Mouse (Mus musculus): Measurements from ENCODE around the gene March10.

Gene March10

GRCm38 (mm10) chr11:105426441-105426840 lies 30.1 kb downstream of the March10 start:
- in situ Hi-C loops (cut with MboI; ENCODE audit: low pct_unique_long_range_greater_than_20kb in 1 of 2, low sequenced_read_pairs in 2 of 2, unreplicated experiment in 1 of 2) = no loop called here

- in situ Hi-C loops (cut with MboI; ENCODE audit: low pct_unique_long_range_greater_than_20kb in 1 of 2, low sequenced_read_pairs in 2 of 2, unreplicated experiment in 1 of 2) = no loop called here
Observed at GRCm38 (mm10) chr11:105424643-105425042, 31.9 kb downstream of the March10 start.

GRCm38 (mm10) chr11:105420671-105421450 lies 35.7 kb downstream of the March10 start:
- in situ Hi-C loops (cut with MboI; ENCODE audit: low pct_unique_long_range_greater_than_20kb in 1 of 2, low sequenced_read_pairs in 2 of 2, unreplicated experiment in 1 of 2) = no loop called here

- in situ Hi-C loops (cut with MboI; ENCODE audit: low pct_unique_long_range_greater_than_20kb in 1 of 2, low sequenced_read_pairs in 2 of 2, unreplicated experiment in 1 of 2) = no loop called here
Observed at GRCm38 (mm10) chr11:105419946-105420345, 36.6 kb downstream of the March10 start.

GRCm38 (mm10) chr11:105414009-105414408 lies 42.5 kb downstream of the March10 start:
- in situ Hi-C loops (cut with MboI; ENCODE audit: low pct_unique_long_range_greater_than_20kb in 1 of 2, low sequenced_read_pairs in 2 of 2, unreplicated experiment in 1 of 2) = no loop called here

GRCm38 (mm10) chr11:105409408-105409807 lies 47.1 kb downstream of the March10 start:
- in situ Hi-C loops (cut with MboI; ENCODE audit: low pct_unique_long_range_greater_than_20kb in 1 of 2, low sequenced_read_pairs in 2 of 2, unreplicated experiment in 1 of 2) = no loop called here

GRCm38 (mm10) chr11:105407846-105408441 lies 48.6 kb downstream of the March10 start:
- in situ Hi-C loops (cut with MboI; ENCODE audit: low pct_unique_long_range_greater_than_20kb in 1 of 2, low sequenced_read_pairs in 2 of 2, unreplicated experiment in 1 of 2) = no loop called here

GRCm38 (mm10) chr11:105402355-105402754 lies 54.2 kb downstream of the March10 start:
- in situ Hi-C loops (cut with MboI; ENCODE audit: low pct_unique_long_range_greater_than_20kb in 1 of 2, low sequenced_read_pairs in 2 of 2, unreplicated experiment in 1 of 2) = no loop called here

- in situ Hi-C loops (cut with MboI; ENCODE audit: low pct_unique_long_range_greater_than_20kb in 1 of 2, low sequenced_read_pairs in 2 of 2, unreplicated experiment in 1 of 2) = no loop called here
Observed at GRCm38 (mm10) chr11:105390290-105390689, 66.2 kb downstream of the March10 start.

- in situ Hi-C loops (cut with MboI; ENCODE audit: low pct_unique_long_range_greater_than_20kb in 1 of 2, low sequenced_read_pairs in 2 of 2, unreplicated experiment in 1 of 2) = no loop called here
Observed at GRCm38 (mm10) chr11:105388636-105389035, 67.9 kb downstream of the March10 start.

- in situ Hi-C loops (cut with MboI; ENCODE audit: low pct_unique_long_range_greater_than_20kb in 1 of 2, low sequenced_read_pairs in 2 of 2, unreplicated experiment in 1 of 2) = no loop called here
Observed at GRCm38 (mm10) chr11:105385266-105385665, 71.3 kb downstream of the March10 start.

GRCm38 (mm10) chr11:105375821-105376235 lies 80.7 kb downstream of the March10 start:
- in situ Hi-C loops (cut with MboI; ENCODE audit: low pct_unique_long_range_greater_than_20kb in 1 of 2, low sequenced_read_pairs in 2 of 2, unreplicated experiment in 1 of 2) = no loop called here

- in situ Hi-C loops (cut with MboI; ENCODE audit: low pct_unique_long_range_greater_than_20kb in 1 of 2, low sequenced_read_pairs in 2 of 2, unreplicated experiment in 1 of 2) = loop anchor here in 1 of 2 experiments (25.0 kb wide), 1 partner anchor 213 kb away; the partner anchor contains the start of gene Tanc2
Observed at GRCm38 (mm10) chr11:105374526-105375175, 81.9 kb downstream of the March10 start.

- in situ Hi-C loops (cut with MboI; ENCODE audit: low pct_unique_long_range_greater_than_20kb in 1 of 2, low sequenced_read_pairs in 2 of 2, unreplicated experiment in 1 of 2) = loop anchor here in 1 of 2 experiments (25.0 kb wide), 1 partner anchor 213 kb away; the partner anchor contains the start of gene Tanc2
Observed at GRCm38 (mm10) chr11:105373881-105374280, 82.7 kb downstream of the March10 start.

- in situ Hi-C loops (cut with MboI; ENCODE audit: low pct_unique_long_range_greater_than_20kb in 1 of 2, low sequenced_read_pairs in 2 of 2, unreplicated experiment in 1 of 2) = loop anchor here in 1 of 2 experiments (25.0 kb wide), 1 partner anchor 215 kb away; the partner anchor contains the start of gene Tanc2
Observed at GRCm38 (mm10) chr11:105371818-105372217, 84.7 kb downstream of the March10 start.

GRCm38 (mm10) chr11:105369526-105370386 lies 86.8 kb downstream of the March10 start:
- in situ Hi-C loops (cut with MboI; ENCODE audit: low pct_unique_long_range_greater_than_20kb in 1 of 2, low sequenced_read_pairs in 2 of 2, unreplicated experiment in 1 of 2) = loop anchor here in 1 of 2 experiments (25.0 kb wide), 1 partner anchor 218 kb away; the partner anchor contains the start of gene Tanc2

GRCm38 (mm10) chr11:105368833-105369232 lies 87.7 kb downstream of the March10 start:
- in situ Hi-C loops (cut with MboI; ENCODE audit: low pct_unique_long_range_greater_than_20kb in 1 of 2, low sequenced_read_pairs in 2 of 2, unreplicated experiment in 1 of 2) = loop anchor here in 1 of 2 experiments (25.0 kb wide), 1 partner anchor 218 kb away; the partner anchor contains the start of gene Tanc2

GRCm38 (mm10) chr11:105367163-105367562 lies 89.4 kb downstream of the March10 start:
- in situ Hi-C loops (cut with MboI; ENCODE audit: low pct_unique_long_range_greater_than_20kb in 1 of 2, low sequenced_read_pairs in 2 of 2, unreplicated experiment in 1 of 2) = loop anchor here in 1 of 2 experiments (25.0 kb wide), 1 partner anchor 220 kb away; the partner anchor contains the start of gene Tanc2

Data from mouse embryonic stem cell (cell line).